Mouse (Mus musculus) embryonic facial prominence, embryonic 15.5 days (tissue): Measurements from ENCODE around the gene Rnf39. TPM values are rescaled to one million over a fixed set of nuclear protein-coding genes. Genes with fewer than 3 reads are reported as not detected.
"Not testable (repeated sequence)": the region's sequence is repeated elsewhere in the genome, so short reads cannot be mapped to it uniquely, and the experiment has no call there.

ENCODE experiments used
- ATAC-seq: fragments of 200-750 bp; cut with Nextera tagmentation; 2 replicates; pipeline ENCODE4 v1.8.0; 2017; ENCODE audit warnings: low read depth, moderate TSS enrichment; ENCODE audit not compliant: insufficient number of reproducible peaks, low FRiP score, low TSS enrichment
- H3K27ac ChIP-seq: fragments of 300-500 bp; sonication (generic); replicated peaks from 2 replicates; pipeline ENCODE4 v1.5.1; 2015; ENCODE audit warnings: mild to moderate bottlenecking, inconsistent platforms
- H3K27me3 ChIP-seq: fragments of 300-500 bp; sonication (generic); 2 replicates; pipeline ENCODE4 v1.6.1; 2015; ENCODE audit warnings: inconsistent platforms
- H3K36me3 ChIP-seq: fragments of 300-500 bp; sonication (generic); 2 replicates; pipeline ENCODE4 v1.6.1; 2015; ENCODE audit warnings: mild to moderate bottlenecking, inconsistent platforms
- H3K4me1 ChIP-seq: fragments of 300-500 bp; sonication (generic); 2 replicates; pipeline ENCODE4 v1.6.1; 2015; ENCODE audit warnings: inconsistent platforms
- H3K4me2 ChIP-seq: fragments of 300-500 bp; sonication (generic); replicated peaks from 2 replicates; pipeline ENCODE4 v1.6.1; 2015; ENCODE audit warnings: mild to moderate bottlenecking, inconsistent platforms
- H3K4me3 ChIP-seq: fragments of 300-500 bp; sonication (generic); replicated peaks from 2 replicates; pipeline ENCODE4 v1.5.1; 2015; ENCODE audit warnings: mild to moderate bottlenecking, inconsistent platforms
- H3K9ac ChIP-seq: fragments of 300-500 bp; sonication (generic); 2 replicates; pipeline ENCODE4 v1.6.1; 2015; ENCODE audit warnings: inconsistent platforms
- H3K9me3 ChIP-seq: fragments of 300-500 bp; sonication (generic); replicated peaks from 2 replicates; pipeline ENCODE4 v1.6.1; 2016; ENCODE audit warnings: inconsistent platforms
- WGBS: fragments of 180-500 bp; shearing (Covaris S2); methylation state at CpG from one replicate; pipeline ENCODE4 v1.1.7; 2015; 5-methylcytosine and 5-hydroxymethylcytosine counted together
- polyA plus RNA-seq: library from polyadenylated mRNA; unstranded; fragments of >200 nt; fragmentation: Nextera tagmentation; extraction: Ambion mirVana; gene quantifications from 2 replicates; pipeline ENCODE4 v1.2.1, GENCODE M21; 2015

Gene Rnf39
- polyA plus RNA-seq, 1 experiment from 2014 or later: 9.4 TPM

DNA sequence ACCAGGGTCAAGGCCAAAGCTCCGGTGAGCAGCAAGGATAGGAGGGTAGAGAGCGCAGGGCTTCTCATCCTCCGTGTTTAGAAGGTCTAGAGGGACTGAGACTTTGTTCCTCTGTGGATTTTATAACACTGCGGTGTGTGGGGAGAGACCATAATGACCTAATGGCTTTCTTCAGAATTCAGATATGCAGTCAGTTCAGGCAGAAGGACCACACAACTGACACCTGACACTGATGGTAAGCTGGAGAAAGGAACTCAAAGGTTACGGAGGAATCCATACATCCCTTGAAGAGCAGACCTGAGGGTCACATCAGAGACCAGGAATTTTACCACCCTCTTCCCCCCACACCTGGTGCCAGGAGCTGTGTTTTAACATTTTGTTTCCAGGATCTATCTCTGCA is 46.7 kb downstream of the Rnf39 start, which contains the start of gene H2-M5:
TSS of gene H2-M5 (minus strand) at position 101 of the 400 bp plus-strand sequence.
- 0 out of 2 replicates have a peak, but pooled peaks cover 4% of the 10 kb centered on the region for H3K4me1 ChIP-seq
- H3K4me3 ChIP-seq: peak within 1 kb of the TSS; percentile 11; the same call in 1 of the 2 replicates
- H3K9ac ChIP-seq: no peak within 1 kb of the TSS
- H3K27ac ChIP-seq: no peak within 1 kb of the TSS
- no peaks in the 10 kb centered on the region for H3K36me3 ChIP-seq
- ATAC-seq: no peak
- no peaks in the 10 kb centered on the region for H3K9me3 ChIP-seq
- H3K4me2 ChIP-seq: peak within 1 kb of the TSS; percentile 27; the same call in 1 of the 2 replicates
- H3K27me3 ChIP-seq: peaks cover 27% of the 10 kb centered on the region
- 22% methylated on average over 5 of the region's 5 CpGs for whole genome bisulfite sequencing

- H3K4me2 ChIP-seq, H3K36me3 ChIP-seq, H3K9me3 ChIP-seq, H3K4me1 ChIP-seq, ATAC-seq, H3K27ac ChIP-seq, H3K9ac ChIP-seq, H3K4me3 ChIP-seq: not testable (repeated sequence)
- peaks cover 27% of the 10 kb centered on the region for H3K27me3 ChIP-seq
- 80% methylated on average over 6 of the region's 6 CpGs for WGBS
Observed at GRCm38 (mm10) chr17:36990630-36991029, 47.9 kb downstream of the Rnf39 start.

DNA sequence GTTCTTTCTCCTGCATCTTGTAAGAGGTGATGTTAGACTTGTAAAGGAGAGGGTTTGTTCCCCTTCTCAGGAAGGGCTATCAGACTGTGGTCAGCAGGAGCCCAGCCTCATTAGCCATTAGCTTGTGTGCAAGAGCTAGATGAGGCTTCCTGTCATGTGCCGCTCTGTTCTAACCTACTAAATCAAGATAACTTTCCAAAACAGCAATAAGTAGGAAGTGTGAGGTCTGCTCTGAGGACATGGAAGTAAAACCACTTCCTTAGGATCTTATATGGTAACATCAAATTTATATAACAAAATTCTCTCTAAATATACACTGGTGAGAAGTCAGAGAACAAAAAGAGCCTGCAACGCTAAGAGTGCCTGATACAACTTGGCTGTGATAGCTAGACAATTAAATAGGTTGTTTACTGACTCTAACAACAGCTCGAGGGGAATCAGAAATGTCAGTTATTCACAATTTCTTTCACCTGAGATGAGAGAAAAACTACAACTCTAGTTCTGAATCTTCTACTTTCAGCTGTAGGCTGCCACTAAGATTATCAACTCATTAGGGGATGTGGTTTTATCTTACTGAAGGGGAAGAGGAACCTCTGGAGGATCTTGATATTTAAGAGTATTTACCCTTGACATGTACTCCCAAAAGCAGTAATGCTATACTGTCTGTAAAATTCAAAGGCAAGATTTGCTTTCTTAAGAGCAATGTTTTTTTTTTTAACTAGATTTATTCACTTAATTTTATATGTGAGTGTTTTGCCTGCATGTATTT is 49.8 kb downstream of the Rnf39 start:
- no peaks in the 10 kb centered on the region for H3K9me3 ChIP-seq
- H3K4me1 ChIP-seq: 0 out of 2 replicates have a peak, but pooled peaks cover 4% of the 10 kb centered on the region
- H3K4me3 ChIP-seq: no peak overlapping the region
- no peak overlapping the region for H3K27ac ChIP-seq
- H3K4me2 ChIP-seq: no peak overlapping the region
- no peak overlapping the region for H3K9ac ChIP-seq
- no peaks in the 10 kb centered on the region for H3K36me3 ChIP-seq
- ATAC-seq: no peak
- peaks cover 21% of the 10 kb centered on the region for H3K27me3 ChIP-seq
- WGBS: 70% methylated on average over 3 of the region's 3 CpGs

DNA sequence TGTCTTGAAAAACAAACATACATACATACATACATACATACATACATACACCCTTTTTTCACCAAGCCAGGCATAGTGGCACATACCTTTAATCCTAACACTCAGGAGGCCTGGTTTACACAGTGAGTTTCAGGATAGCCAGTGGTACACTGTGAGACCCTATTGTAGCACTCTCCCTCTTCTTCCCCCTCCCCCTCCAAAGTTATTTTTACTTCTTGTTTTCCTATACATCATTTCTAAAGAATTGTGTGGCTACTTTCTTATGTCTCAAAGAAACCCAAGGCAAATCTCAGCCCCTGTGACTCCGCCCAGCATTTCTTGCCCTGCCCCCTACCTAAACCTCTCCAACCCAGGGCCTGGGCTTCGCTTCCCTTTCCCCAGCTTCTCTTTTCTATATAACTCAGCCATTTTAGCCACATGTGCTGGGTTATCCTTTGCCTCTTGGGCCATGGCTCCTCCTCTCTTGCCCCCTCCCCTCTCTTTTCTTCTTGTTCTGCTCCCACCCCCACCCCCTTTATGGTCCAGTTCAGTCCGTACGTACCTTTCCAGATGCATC is 51.1 kb downstream of the Rnf39 start:
- Histone ChIP-seq H3K4me2 (no peak overlapping the region), H3K27me3 (peaks cover 9% of the 10 kb centered on the region), H3K4me3 (no peak overlapping the region), H3K36me3 (no peaks in the 10 kb centered on the region), H3K9me3 (no peaks in the 10 kb centered on the region), H3K27ac (no peak overlapping the region), H3K4me1 (no peaks in the 10 kb centered on the region), H3K9ac (no peak overlapping the region)
- WGBS: 82% methylated on average over 4 of the region's 4 CpGs
- no peak for ATAC-seq

GRCm38 (mm10) chr17:36994528-36994927 is 51.8 kb downstream of the Rnf39 start:
- H3K4me1 ChIP-seq: no peaks in the 10 kb centered on the region
- no peak overlapping the region for H3K4me3 ChIP-seq
- peaks cover 2% of the 10 kb centered on the region for H3K27me3 ChIP-seq
- no peak overlapping the region for H3K27ac ChIP-seq
- no peak overlapping the region for H3K9ac ChIP-seq
- H3K36me3 ChIP-seq: no peaks in the 10 kb centered on the region
- H3K4me2 ChIP-seq: no peak overlapping the region
- WGBS: 85% methylated on average over 2 of the region's 2 CpGs
- H3K9me3 ChIP-seq: no peaks in the 10 kb centered on the region
- ATAC-seq: no peak

DNA sequence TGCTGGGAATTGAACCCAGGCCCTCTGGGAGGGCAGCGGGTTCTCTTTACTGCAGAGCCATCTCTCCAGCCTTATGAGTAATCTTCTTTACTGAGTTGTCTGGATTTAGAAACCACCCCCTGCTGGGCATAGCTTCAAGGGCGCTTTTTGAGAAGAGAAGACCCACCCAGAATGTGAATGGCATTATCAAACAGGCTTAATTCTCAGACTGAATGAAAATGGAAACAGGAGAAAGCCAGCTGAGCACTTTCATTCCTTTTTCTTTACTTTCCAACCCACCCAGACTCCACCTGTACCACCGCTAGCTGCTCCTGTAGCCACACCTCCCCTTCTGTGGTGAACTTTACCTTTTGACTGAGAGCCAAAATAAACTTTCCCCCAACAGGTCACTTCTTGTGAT is 52.7 kb downstream of the Rnf39 start:
- Histone ChIP-seq H3K4me2 (no peak overlapping the region), H3K9ac (no peak overlapping the region), H3K27me3 (no peaks in the 10 kb centered on the region; the same call in 1 of the 2 replicates), H3K9me3 (no peaks in the 10 kb centered on the region), H3K4me1 (no peaks in the 10 kb centered on the region), H3K27ac (no peak overlapping the region), H3K4me3 (no peak overlapping the region), H3K36me3 (no peaks in the 10 kb centered on the region)
- ATAC-seq: no peak
- WGBS: 55% methylated on average over 3 of the region's 3 CpGs

DNA sequence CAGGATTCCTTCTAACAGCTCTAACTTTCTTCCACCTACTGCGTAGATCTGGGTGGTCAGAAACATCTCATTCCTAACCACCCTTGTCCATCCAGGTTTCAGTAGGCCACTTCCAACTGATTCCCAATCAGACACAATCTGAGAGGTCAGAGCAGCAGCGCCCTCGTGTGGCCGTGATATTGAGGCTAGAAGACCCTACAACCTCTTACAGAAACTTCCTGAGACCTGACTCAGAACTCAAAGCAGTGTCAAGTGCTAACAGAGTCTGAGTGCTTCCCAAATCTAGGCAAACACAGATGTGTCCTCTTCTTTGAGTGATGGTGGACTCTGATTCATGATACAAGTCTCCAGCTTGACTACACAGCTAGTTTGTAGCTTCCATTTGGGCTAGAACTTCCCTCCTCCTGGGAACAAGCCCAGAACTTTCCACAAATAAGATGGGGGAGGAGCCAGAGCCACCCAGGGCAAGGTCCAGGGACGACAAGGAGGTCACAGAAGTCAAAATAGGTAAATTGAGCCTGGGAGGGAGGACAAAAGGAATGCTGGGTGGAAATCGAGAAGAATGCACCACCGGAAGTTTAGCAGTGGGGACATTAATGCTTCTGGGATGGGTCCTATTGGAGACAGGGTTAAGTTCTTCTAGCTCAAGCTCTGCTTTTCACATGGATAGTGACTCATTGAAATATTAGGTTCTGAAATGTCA is 54.5 kb downstream of the Rnf39 start:
- H3K27me3 ChIP-seq: no peaks in the 10 kb centered on the region
- no peaks in the 10 kb centered on the region for H3K4me1 ChIP-seq
- no peaks in the 10 kb centered on the region for H3K36me3 ChIP-seq
- WGBS: 25% methylated on average over 7 of the region's 7 CpGs
- H3K4me2 ChIP-seq: no peak overlapping the region
- no peak overlapping the region for H3K4me3 ChIP-seq
- ATAC-seq: no peak
- H3K9ac ChIP-seq: no peak overlapping the region
- no peaks in the 10 kb centered on the region for H3K9me3 ChIP-seq
- H3K27ac ChIP-seq: no peak overlapping the region

Other genes with a start within 250 kb of the Rnf39 start
- not detected in 2 replicates for gene H2-M10.5, start 170.0 kb upstream of the Rnf39 start, polyA plus RNA-seq
- not detected in 2 replicates for gene H2-M10.6, start 130.7 kb upstream of the Rnf39 start, polyA plus RNA-seq
- 43.3 and 45.3 TPM in 2 replicates for gene Trim26, start 105.8 kb upstream of the Rnf39 start, polyA plus RNA-seq
- gene Trim15, start 75.7 kb upstream of the Rnf39 start, polyA plus RNA-seq: 0.15 and 0.17 TPM in 2 replicates
- gene Trim10, start 73.3 kb upstream of the Rnf39 start, polyA plus RNA-seq: 1.7 and 2.3 TPM in 2 replicates
- not detected in 2 replicates for gene Trim40, start 52.8 kb upstream of the Rnf39 start, polyA plus RNA-seq
- not detected in 2 replicates for gene Trim31, start 44.8 kb upstream of the Rnf39 start, polyA plus RNA-seq
- gene Ppp1r11, start 8.8 kb downstream of the Rnf39 start, polyA plus RNA-seq: 106 and 111 TPM in 2 replicates
- 94.7 and 98.6 TPM in 2 replicates for gene Znrd1, start 15.6 kb downstream of the Rnf39 start, polyA plus RNA-seq
- 5.7 and 5.9 TPM in 2 replicates for gene Znrd1as, start 15.7 kb downstream of the Rnf39 start, polyA plus RNA-seq
- not detected in 2 replicates for gene 2410137M14Rik, start 38.3 kb downstream of the Rnf39 start, polyA plus RNA-seq
- gene H2-M5, start 46.6 kb downstream of the Rnf39 start, polyA plus RNA-seq: 0.67 and 0.95 TPM in 2 replicates
- 52.2 and 62.2 TPM in 2 replicates for gene Zfp57, start 58.2 kb downstream of the Rnf39 start, polyA plus RNA-seq
- gene Mog, start 80.5 kb downstream of the Rnf39 start, polyA plus RNA-seq: 0.09 TPM in 1 of 2 replicates, not detected in the other
- 11.5 and 15.0 TPM in 2 replicates for gene Gabbr1, start 103.0 kb downstream of the Rnf39 start, polyA plus RNA-seq
- 0.07 TPM in 1 of 2 replicates, not detected in the other for gene Olfr90, start 145.6 kb downstream of the Rnf39 start, polyA plus RNA-seq
- gene Olfr91, start 155.4 kb downstream of the Rnf39 start, polyA plus RNA-seq: not detected in 2 replicates
- not detected in 2 replicates for gene Olfr92, start 177.2 kb downstream of the Rnf39 start, polyA plus RNA-seq
- 0.05 TPM in 1 of 2 replicates, not detected in the other for gene Olfr93, start 218.6 kb downstream of the Rnf39 start, polyA plus RNA-seq